Mouse (Mus musculus) right cerebral cortex, postnatal 14 days (tissue): Measurements from ENCODE around the gene Cbx4.
"Not testable (repeated sequence)": the region's sequence is repeated elsewhere in the genome, so short reads cannot be mapped to it uniquely, and the experiment has no call there.

Experiments
- DNase-seq: peaks from one replicate; pipeline ENCODE4 v3.0.0; 2022

Gene Cbx4

DNA sequence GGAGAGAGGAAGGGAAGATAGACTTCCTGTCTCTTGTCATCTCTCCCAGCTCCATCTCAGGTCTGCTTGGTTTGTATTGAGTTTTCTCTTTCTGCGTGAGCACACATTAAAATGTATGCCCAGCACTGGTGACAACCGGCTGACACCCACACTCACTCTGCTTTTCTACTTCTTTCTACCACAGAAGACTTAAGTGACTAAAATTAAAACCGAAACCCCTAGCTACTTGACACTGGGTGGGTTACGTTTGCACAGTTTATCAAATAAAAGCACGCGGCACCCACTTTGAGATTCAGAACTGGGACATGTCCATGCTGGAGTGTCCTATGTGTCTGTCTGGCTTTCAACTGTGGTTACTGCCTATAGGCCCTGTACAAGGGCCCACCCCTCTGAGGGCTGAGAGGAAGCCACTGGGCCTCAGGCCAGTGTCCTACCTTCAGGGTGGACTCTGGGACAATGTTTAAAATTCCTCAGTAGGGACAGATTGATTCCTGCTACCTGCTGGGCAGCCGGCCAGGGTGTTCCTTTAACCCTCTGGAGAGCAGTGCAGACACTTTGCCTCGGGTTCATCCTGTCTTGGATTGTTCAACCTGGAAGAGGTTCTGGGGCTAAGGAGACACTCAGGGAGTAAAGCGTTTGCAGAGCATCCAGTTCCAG lies 23.5 kb upstream of the Cbx4 start:
- DNase-seq, result no peak

DNA sequence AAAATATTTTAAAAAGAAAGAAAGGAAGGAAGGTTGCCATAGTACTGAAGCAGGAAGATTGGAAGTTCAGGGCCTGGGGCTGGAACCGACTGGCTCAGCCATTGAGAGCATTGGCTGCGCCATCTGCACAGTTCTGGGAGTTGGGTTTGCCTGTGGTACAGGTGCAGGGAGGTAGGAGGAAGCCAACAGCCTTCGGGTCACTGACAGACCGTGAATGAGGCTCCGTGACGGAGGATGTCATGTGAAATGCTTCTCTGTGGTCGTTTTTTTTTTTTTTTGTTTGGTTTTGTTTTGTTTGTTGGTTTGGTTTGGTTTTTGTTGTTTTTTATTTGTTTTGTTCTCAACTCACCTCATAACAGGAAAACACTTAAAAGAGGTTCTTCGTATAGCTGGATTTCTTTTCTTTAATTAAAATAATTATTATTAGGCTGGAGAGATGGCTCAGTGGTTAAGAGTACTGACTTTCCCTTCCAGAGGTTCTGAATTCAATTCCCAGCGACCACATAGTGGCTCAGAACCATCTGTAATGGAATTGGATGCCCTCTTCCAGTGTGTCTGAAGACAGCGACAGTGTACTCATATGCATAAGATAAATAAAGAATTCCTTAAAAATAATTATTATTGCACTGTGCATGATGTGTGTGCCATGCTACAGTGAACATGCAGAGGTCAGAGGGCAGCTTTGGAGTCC lies 22.7 kb upstream of the Cbx4 start:
- DNase-seq, result no peak

DNA sequence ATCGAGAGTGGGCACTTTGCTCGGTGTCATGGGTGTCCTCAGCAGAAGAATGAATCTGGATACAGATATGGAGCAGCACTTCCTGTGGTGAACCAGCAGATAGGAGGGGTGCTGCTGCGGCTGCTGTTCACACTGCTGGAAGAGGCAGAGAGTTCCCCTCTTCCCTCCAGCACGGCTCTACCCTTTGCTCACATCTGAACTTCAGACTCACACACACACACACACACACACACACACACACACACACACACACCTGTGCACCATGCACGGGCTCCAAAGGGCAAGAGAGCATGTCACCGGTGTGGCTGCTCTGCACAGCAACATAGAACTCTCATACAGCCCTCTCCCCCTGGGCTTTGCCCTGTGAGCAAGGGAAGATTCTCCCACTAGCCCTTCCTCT lies 20.3 kb upstream of the Cbx4 start:
- DNase-seq, result no peak

DNA sequence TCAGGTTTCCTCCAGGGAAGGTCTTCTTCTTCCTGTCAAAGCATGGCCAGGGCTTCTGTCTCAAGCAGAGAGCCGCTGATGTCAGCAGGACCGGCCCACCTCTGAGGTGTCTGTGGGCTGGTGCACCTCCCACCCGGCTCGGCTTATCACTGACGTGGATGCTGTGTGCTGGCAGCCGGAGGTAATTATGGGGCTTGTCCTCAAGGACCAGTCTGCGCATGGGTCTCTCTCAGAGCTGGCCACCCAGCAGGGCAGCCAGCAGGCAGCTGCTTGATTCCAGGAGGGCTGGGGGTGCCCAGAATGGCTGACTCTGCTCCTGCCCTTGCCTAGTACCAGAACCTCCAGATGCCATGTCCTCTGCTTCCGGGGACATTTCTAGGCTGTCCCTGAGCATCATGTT lies 19.7 kb upstream of the Cbx4 start:
- no peak for DNase-seq

DNA sequence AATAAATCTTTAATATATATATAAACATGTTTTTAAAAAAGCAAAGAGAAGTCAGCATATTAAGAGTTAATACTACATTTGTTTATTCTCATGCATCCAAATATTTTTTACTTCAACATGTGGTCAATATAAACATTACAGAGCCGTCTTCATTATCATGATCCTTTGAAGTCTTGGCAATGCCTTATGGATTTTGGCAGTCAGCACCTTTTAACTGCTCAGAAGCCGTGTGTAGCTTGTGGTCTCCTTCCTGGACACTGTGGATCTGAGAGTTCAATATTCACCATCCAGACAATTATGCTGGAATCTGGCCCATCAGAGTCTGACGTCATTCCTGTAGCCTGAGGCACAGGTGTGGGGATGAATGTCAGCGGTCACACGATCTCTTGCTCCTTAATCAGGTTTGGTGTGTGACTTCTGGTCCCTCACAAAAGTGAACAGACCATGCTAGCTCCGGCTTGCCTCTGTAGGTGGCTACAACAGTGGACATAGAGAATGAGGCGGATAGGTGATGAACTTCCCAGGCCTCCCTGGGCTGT lies 19.1 kb upstream of the Cbx4 start:
- no peak for DNase-seq

DNA sequence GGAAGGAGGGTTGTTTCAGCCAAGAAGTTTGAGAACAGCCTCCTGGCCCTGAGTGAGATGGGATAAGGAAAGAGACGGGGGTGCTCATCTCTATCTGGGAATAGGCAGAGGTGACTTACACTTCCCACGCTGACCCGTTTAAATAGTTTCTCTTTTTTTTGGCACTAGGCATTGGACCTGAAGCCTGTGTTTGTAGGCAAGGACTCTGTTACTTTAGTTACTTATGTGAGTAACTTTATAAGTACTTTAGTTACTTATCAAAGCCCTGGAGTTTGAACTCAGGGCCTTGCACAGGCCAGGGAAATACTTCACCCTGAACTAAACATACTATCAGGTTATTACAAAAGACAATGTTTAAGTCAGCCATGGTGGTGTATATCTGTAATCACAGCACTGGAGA lies 18.0 kb upstream of the Cbx4 start:
- no peak for DNase-seq

DNA sequence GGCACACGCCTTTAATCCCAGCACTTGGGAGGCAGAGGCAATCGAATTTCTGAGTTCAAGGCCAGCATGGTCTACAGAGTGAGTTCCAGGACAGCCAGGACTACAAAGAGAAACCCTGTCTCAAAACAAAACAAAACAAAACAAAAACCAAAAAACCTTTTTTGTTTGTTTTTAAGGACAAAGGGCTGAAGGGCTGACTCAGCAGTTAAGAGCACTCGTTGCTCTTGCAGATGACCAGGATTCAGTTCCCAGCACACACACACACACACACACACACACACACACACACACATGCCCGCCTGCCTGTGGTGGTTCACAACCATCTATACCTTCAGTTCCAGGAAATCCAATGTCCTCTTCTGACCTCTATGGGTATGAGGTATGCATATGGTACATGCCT lies 14.3 kb upstream of the Cbx4 start:
- DNase-seq, result not testable (repeated sequence)

DNA sequence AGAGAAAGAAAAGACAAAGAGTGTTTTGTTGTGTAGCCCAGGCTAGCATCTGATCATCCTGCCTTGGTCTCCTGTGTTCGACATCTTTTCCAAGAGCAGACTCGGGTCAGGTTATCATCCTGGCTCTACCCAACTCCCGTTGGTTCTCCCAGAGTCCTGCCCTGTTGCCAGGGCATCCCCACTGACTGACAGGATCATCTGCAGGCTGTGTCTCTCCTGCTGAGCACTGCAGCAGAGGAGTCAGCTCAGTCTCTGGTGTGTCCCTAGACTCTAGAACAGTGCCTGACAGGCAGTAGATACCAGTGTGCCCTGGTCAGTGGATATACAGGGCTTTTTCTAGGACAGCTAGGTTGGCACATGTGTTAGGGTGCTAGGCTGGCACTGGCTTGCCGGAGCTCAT lies 12.2 kb upstream of the Cbx4 start:
- no peak for DNase-seq

DNA sequence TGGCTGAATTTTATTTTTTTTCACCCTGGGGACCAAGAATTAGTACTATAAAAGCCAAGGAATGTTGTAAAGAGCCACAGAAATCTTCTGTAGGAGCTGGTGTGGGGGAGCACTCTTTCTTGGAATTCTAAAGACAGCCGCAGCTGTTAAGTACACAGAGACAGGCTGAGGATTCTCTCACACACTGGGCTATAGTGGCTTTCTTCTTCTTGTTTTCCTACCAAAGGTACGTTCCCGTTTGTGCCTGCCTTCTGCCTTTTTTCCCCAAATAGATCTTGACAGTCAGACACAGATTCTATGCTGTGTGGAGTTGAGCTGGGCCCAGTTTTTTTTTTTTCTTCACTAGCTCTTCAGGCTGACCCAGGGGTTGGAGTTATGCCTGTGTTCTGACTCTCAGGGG lies 9.4 kb upstream of the Cbx4 start:
- DNase-seq, result no peak

DNA sequence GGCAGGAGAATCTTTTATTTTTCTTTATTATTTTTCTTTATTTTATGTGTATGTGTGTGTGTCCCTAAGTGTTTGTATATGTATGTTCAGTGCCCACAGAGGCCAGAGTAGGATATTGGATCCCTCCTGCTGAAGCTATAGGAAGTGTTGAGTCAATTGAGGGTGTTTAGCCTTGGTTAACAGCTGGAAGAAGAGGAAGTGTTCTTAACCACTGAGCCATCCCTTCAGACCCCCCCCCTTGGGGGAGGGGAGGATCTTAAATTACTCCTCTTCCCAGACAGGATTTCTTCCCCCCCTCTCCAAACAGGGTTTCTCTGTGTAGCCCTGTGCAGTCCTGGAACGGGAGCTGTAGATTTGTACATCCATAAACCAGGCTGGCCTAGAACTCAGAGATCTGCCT lies 7.3 kb upstream of the Cbx4 start:
- DNase-seq, result no peak

DNA sequence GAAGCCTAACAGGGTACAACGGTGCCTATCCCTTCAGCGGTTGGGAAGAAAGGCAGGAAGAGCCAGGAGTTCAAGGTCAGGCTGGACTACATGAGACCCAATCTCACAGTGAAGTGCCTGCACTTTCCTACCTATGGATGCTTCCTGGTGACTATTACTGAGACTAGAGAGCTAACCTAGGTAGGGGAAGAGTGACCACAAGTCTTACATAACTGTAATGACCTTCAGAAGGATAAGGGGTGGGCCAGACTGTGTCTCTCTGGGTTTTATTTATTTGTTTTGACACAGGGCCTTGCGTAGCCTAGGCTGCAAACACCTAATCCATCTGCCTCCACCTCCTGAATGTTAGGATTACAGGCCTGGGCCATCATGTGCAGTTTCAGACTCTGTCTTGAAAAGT lies 6.3 kb upstream of the Cbx4 start:
- DNase-seq, result no peak

DNA sequence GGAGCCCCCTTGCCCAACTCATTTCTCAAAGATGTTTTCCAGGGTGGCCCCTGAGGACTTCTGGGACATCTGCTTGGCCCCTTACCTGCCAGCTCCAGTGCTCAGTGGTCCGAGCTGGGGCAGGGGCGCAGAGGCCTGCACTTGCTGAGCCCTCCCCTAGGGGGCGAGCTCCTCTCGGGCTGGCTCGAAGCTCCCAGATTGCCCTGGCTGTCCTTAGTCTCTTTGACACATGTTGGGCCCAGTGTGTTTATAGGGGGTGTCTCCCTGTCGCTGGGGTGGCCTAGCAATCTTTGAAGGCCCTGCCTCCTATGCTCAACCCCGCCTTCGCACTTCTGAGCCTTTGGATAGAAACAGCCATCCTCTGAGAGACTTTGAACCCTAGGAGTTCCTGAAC lies 5.6 kb upstream of the Cbx4 start:
- peak; percentile 47 for DNase-seq

DNA sequence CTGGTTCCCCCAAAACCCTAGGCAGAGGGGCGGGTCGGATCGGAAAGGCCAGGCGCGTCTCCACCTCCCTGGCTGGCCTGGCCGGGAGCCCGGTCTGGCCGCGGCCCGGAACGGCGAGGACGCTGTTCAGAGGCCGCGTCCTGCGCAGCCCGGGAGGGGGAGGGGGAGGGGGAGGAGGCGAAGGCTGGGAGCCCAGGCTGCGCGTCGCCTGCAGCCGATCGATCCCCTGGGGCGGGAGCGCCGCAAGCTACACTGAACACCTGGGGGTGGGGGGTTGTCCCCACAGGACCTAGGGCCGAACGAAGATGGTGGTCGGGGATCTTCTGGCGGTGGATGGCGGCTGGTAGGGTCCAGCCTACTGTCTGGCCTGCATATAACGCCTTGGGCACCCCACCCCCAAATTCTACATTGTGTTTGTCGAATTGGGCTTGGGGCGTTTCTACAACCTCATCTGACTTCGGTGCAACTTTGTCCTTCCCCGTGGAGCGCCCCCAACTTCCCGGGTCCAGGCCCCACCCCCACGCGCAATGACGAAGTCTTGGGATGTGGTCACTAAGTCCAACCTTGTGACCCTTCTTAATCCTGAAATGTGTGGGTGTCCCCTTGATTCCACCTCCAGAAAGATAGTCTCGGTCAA lies 5.1 kb upstream of the Cbx4 start:
- peak; percentile 32 for DNase-seq

DNA sequence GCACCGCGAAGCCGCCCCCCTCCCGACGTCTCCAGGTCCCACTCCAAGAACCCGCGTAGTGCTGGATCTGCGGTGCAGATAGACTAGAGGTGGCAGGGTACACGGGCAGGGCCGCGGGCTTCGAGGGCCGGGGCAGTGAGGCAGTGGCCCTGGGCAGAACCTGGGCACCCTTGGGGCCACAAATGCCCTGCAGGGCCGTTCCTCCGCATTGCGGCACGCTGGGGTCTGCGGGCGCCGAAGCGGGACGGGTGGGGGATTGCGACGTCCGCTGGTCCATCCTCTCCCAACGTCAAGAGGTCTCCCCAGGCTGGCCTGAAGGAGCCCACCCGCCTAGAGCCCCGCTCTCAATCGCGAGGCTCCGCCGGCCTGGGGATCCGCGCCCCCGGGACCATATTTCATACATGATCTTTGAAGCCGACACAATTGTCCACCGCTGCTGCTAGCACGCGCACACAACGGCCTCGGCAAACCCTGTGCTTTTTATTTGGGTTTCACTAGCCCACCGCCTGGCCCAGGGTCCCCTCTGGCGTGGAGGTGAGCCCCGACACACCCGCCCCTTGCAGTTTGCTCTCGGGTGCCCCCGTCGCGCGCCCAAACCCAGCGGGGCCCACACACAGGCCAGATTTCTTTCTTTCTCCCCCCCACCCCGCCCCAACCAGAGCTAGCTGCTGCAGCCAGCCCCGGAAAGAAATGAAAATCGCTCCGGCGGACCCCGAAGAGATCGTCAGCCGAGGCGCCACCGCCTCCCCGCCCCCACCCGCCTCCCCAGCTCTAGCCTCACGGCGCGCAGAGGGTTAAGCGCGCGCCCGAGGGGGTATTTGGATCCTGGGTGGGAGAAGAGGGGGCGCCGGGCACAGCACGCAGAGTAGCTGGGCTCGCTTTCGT lies 4.3 kb upstream of the Cbx4 start:
- peak; percentile 23 for DNase-seq

DNA sequence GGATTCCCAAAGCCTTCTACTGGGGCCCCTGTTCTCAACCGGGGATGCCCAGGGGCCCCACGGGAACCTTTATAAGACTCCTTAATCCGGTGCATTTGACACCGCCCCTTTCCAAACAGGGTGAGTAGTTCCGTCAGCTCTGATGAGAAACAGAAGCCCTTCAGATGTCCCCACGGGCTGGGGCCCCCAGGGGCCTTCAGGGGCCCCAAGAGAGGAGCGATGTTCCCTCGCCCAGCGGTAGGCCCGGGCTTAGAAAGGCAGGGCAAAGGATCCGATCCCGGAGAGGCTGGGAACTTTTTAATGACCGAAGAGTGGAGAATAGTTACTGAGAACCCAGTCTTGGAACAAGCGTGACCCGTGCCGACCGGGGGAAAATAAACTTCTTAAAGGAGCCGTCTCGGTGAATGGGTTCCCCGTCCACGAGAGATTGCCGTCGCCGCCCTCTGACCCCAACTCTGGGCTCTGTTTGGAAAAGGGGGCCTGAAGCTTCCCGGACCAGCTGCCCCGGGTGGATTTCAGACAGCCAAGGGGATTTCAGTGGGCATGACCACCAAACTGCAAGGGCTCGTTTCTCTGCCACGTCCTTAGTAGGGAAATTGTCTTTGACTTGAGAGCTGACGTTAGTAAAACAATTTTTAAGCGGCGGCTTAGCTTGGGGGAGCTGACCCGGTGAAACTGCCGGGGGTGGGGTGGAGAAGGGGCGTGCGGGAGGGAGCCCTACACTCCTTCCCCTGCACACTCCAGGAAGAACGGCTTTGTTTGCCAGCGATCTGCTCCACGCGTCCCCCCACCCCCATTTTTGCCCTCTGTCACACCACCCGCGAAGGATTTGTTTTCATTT lies 3.4 kb upstream of the Cbx4 start:
- no peak for DNase-seq

DNA sequence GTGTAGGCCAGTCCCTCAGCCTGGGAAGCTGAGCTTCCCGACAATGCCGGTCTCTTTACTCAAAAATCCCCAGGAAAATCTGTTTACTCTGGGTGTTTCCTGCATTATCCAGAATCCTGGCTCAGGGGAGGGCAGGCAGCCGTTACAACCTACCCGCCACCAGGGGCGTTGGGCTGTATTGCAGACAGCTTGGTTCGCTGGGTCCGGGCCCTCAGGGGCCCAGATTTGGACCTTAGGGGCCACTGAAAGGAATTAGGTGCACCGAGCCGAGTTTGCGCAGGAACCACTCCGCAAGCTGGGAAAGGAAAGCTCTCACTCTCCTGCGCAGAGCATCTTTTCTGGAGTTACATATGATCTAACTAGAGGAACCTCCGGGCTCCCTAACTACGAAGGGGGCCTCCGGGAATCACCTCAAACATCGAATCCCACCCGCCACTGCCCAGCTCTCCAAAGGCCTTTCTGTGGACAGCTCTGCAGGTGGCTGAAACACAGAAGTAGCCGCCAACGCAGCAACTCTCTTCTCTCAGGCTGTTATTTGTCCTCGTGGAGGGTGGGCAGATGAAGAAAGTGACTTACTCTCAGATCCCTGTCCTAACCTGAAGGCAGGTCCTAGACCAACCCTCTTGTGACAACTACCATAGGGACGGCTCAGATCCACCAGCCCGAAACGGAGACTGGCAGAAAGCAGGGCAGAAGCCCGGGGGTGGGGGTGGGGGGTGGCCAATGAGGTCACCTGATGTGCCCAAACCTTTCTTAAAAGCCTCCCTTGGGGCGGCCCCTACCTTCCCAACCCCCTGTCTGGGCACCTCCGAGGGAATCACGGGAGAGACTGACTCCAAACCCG lies 2.6 kb upstream of the Cbx4 start:
- no peak for DNase-seq

DNA sequence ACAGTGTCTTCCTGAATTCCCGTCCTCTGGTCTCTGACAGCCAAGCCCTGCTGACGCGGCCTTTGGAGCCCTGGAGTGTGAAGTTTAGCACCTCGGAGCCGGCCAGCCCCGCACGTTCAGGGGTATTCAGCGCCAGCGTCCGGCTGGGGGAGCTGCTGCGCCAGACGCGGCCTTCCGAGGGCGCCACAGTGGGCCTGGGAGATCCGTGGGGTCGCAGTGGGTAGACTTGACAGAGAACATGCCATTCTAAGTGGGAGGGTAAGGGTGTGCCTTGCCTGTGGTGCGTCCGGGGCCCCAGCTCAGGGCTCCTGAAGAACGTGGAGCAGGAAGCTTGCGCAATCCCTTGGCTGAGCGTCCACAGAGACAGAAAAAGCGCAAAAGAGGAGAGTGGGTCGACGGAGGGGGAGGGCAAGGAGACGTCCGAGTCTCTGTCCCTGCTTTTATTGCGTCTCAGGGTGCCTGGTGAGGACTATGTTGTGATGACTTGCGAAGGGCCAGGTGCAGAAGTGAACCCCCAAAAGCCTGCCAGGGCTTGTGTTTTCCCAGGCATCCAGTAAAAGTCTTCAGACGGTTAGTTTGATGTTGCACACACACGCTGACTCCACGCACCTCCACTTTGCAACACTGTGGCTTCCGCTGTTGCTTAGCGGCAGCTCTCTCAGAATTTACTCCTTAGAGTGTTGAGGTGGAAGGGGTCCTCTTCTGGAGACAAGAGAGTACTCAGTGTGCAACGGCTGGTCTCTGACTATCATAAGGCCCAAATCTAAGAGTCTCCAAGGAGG lies 1.5 kb upstream of the Cbx4 start:
- DNase-seq, result peak; percentile 29

DNA sequence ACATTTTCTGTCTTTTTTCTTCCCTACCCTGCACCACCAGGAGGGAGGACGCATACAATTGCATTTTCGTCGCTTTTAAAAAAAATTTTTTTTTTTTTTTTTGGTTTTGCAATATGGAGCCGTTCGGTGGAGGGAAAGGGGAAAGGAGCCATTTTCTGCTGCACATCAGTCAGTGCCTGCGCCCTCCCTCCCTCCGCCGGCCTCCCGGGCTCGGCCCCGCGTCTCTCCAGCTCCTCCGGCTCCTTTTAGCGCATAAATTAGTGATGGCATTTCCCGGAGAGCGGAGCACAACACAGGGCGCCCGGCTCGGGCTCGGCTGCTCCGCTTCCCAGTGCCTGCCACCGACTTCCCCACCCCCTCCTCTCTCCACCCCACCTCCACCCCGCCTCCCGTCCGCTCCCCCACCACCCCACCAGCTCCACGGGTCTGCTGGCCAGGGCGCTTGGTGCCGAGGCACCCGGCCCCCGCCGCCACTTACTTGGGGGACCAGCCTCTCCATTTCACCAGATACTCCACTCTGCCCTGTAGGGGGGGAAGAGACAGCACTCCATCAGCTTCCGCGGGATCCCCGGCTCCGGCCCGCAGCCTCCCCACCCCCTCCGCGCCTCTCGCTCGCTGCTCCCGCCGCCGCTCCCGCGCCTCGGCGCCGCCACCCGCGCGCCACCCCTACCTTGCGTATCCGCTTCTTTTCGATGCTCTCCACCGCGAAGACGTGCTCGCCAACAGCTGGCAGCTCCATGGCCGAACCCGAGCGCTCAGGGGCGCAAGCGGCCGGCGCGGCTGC lies 550 bp downstream of the Cbx4 start:
- peak; percentile 70 for DNase-seq

DNA sequence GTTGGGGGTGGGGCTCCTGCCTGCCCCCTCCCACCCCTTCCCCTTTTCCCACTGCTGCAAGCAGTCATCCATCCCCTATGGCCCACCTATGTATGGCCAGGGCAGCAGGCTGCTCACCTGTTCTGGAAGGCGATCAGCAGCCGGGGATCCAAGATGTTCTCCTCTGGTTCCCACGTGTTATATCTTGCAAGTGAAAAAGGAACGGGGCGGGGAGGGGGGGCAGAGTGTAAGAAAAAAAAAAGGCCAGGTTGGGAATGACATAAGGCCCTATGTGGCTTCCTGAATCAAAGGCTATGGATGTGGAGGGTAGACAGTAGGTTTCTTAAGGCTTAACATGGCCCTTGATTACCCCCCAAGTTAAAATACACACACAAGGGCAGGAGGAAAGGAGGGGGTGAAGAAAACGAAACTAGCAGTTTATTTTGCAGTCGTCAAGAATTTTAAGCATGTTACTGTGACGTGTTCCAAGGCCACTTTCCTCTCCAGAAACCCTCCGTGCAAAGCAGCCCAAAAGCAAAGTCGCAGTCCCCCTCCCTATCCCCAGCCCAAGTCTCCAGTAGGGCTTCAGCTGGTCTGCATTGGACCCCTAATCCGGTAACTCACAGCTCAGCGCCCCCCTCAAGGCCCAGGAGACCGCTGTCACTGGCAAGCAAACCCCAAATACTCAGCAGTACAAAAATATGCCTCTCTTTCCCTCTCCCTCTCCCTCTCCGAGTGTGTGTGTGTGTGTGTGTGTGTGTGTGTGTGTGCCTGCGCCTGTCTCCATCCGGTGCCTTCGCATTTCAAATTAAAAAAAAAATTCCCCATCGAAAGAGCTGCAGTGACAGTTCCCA lies 1.4 kb downstream of the Cbx4 start:
- peak; percentile 56 for DNase-seq
